8 mouse cellular contexts compared by ENCODE assay signal in the genomic region with DNA sequence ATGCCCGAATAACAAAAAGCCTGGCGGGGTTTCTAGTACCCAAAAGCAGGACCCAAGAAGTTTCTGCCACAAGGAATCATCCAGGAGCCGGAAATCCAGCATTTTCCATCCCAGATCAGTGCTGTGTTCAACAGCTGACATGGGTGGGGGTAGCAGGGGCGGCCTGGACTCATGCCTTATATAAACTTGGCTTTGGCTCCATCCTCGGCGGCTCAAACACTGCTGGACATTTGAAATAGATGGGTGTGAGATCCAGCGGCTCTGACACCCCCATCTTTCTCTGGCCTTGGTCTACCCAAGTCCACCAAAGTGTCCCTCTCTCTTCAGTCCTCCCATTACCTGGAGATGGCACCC.
DNase-seq lines count a peak whose midpoint lies in the region; ATAC-seq and TF ChIP-seq lines count a peak whose summit lies in the region.

No protein-coding gene starts in this region.

- peak overlapping the region; percentile 62 for H3K4me2 ChIP-seq in hindbrain, embryonic 13.5 days
- peak overlapping the region; percentile 61 for H3K4me2 ChIP-seq in lung, postnatal 0 days (replicated peaks; ENCODE audit: low read depth, low read length)

- no peak for DNase-seq in cerebellum, adult 2 months
- DNase-seq in cerebellum, postnatal 14 days = no peak
- DNase-seq in lung, postnatal 0 days (ENCODE audit: low spot score) = peak; percentile 16
- DNase-seq in ovary, postnatal 14 days (ENCODE audit: low spot score) = no peak
- no peak for DNase-seq in retina, postnatal 1 day
- no peak for DNase-seq in cerebellum, adult 11 months

- peak overlapping the region; percentile 75 for H3K9ac ChIP-seq in hindbrain, embryonic 13.5 days
- no peak overlapping the region for H3K9ac ChIP-seq in lung, postnatal 0 days (replicated peaks; ENCODE audit: low read depth)

- TF ChIP-seq EP300 in lung, postnatal 0 days (IDR thresholded peaks at IDR 0.05) = no peak

- no peak for TF ChIP-seq CTCF in cerebellum, adult 2 months (IDR thresholded peaks at IDR 0.05; ENCODE audit: borderline replicate concordance, insufficient read depth, low read depth, low read length)
- no peak for TF ChIP-seq CTCF in E14TG2a.4 (conservative IDR thresholded peaks at IDR 0.05; ENCODE audit: low read length)
- no peak for TF ChIP-seq CTCF in lung, postnatal 0 days (IDR thresholded peaks at IDR 0.05)

- H3K27me3 ChIP-seq in cerebellum, adult 2 months (ENCODE audit: control insufficient read depth, insufficient read depth, low read length) = no peaks in the 10 kb centered on the region
- H3K27me3 ChIP-seq in E14TG2a.4 (ENCODE audit: insufficient read depth, low read length) = peaks cover 48% of the 10 kb centered on the region
- H3K27me3 ChIP-seq in hindbrain, embryonic 13.5 days = peaks cover 15% of the 10 kb centered on the region; the same call in 1 of the 2 replicates
- no peaks in the 10 kb centered on the region for H3K27me3 ChIP-seq in lung, postnatal 0 days (replicated peaks; ENCODE audit: insufficient read depth, low read length)

- H3K27ac ChIP-seq in cerebellum, adult 2 months (ENCODE audit: insufficient read depth, low read length) = no peak overlapping the region
- peak overlapping the region; percentile 55 for H3K27ac ChIP-seq in hindbrain, embryonic 13.5 days
- no peak overlapping the region for H3K27ac ChIP-seq in lung, postnatal 0 days (ENCODE audit: low read length)

- peak overlapping the region; percentile 57 for H3K4me3 ChIP-seq in cerebellum, adult 2 months (replicated peaks; ENCODE audit: insufficient read depth, low read depth, low read length)
- H3K4me3 ChIP-seq in E14TG2a.4 (replicated peaks; ENCODE audit: low read length) = peak overlapping the region; percentile 68
- H3K4me3 ChIP-seq in hindbrain, embryonic 13.5 days = peak overlapping the region; percentile 49
- H3K4me3 ChIP-seq in lung, postnatal 0 days (ENCODE audit: low read depth, low read length) = peak overlapping the region; percentile 29

- TF ChIP-seq POLR2A in cerebellum, adult 2 months (IDR thresholded peaks at IDR 0.05; ENCODE audit: borderline replicate concordance, insufficient read depth, low read length) = no peak

- H3K36me3 ChIP-seq in E14TG2a.4 (ENCODE audit: insufficient read depth, low read length) = no peaks in the 10 kb centered on the region
- H3K36me3 ChIP-seq in hindbrain, embryonic 13.5 days = no peaks in the 10 kb centered on the region
- H3K36me3 ChIP-seq in lung, postnatal 0 days (ENCODE audit: insufficient read depth, low read length) = no peaks in the 10 kb centered on the region

- WGBS in cerebellum, adult 2 months = 5% methylated on average over 7 of the region's 7 CpGs
- 9% methylated on average over 7 of the region's 7 CpGs for WGBS in hindbrain, embryonic 13.5 days
- 11% methylated on average over 7 of the region's 7 CpGs for WGBS in lung, postnatal 0 days

- H3K4me1 ChIP-seq in cerebellum, adult 2 months (ENCODE audit: control insufficient read depth, insufficient read depth, low read length) = no peaks in the 10 kb centered on the region
- H3K4me1 ChIP-seq in E14TG2a.4 (replicated peaks; ENCODE audit: low read depth, low read length) = peaks cover 38% of the 10 kb centered on the region
- H3K4me1 ChIP-seq in hindbrain, embryonic 13.5 days (replicated peaks) = peaks cover 9% of the 10 kb centered on the region
- no peaks in the 10 kb centered on the region for H3K4me1 ChIP-seq in lung, postnatal 0 days (ENCODE audit: insufficient read depth, low read depth, low read length)

- no peaks in the 10 kb centered on the region for H3K9me3 ChIP-seq in E14TG2a.4 (ENCODE audit: low read length)
- H3K9me3 ChIP-seq in hindbrain, embryonic 13.5 days = no peaks in the 10 kb centered on the region
- no peaks in the 10 kb centered on the region for H3K9me3 ChIP-seq in lung, postnatal 0 days (ENCODE audit: low read length)

- ATAC-seq in hindbrain, embryonic 13.5 days (ENCODE audit: low FRiP score) = peak; percentile 52
- ATAC-seq in lung, postnatal 0 days = peak; percentile 55
